Mouse (Mus musculus) ES-E14 (cell line): ENCODE results near the gene Mctp2. TPM values are rescaled to one million over a fixed set of nuclear protein-coding genes. Genes with fewer than 3 reads are reported as not detected.

Source experiments
- DNase-seq: peaks from one replicate; pipeline ENCODE4 v3.0.0-alpha.2; 2013; ENCODE audit warnings: low read depth, low spot score
- H3K27ac ChIP-seq: 2 replicates; pipeline ENCODE4 v1.5.1; 2012; ENCODE audit warnings: low read depth, mild to moderate bottlenecking, low read length, moderate library complexity, mixed read lengths; ENCODE audit not compliant: poor library complexity, insufficient read depth, severe bottlenecking
- H3K36me3 ChIP-seq: 2 replicates; pipeline ENCODE4 v1.6.1; 2012; ENCODE audit warnings: mild to moderate bottlenecking, low read length, moderate library complexity, mixed read lengths; ENCODE audit not compliant: control insufficient read depth, poor library complexity, insufficient read depth, severe bottlenecking
- H3K4me1 ChIP-seq, 2 experiments: fragments of 150-350 bp in 1 of 2; sonication (generic) in 1 of 2; 2 replicates each; pipeline ENCODE4 v1.6.1; 2012; ENCODE audit warnings: low read length in 2 of 2, mild to moderate bottlenecking in 1 of 2, mixed read lengths in 1 of 2; ENCODE audit not compliant: control insufficient read depth in 2 of 2, insufficient read depth in 2 of 2, poor library complexity in 1 of 2
- H3K4me3 ChIP-seq, 2 experiments: fragments of 150-350 bp in 1 of 2; sonication (generic) in 1 of 2; 2 replicates each; pipeline ENCODE4 v1.5.1; 2012; ENCODE audit warnings: low read length in 2 of 2, low read depth in 1 of 2, mild to moderate bottlenecking in 1 of 2, mixed read lengths in 1 of 2; ENCODE audit not compliant: insufficient read depth in 1 of 2, poor library complexity in 1 of 2, severe bottlenecking in 1 of 2
- H3K9ac ChIP-seq: 2 replicates; pipeline ENCODE4 v1.6.1; 2012; ENCODE audit warnings: low read depth, mild to moderate bottlenecking, low read length, mixed read lengths; ENCODE audit not compliant: poor library complexity, insufficient read depth, severe bottlenecking
- H3K9me3 ChIP-seq: fragments of 150-350 bp; sonication (generic); 2 replicates; pipeline ENCODE4 v1.6.1; 2012; ENCODE audit warnings: low read depth, mild to moderate bottlenecking, low read length; ENCODE audit not compliant: control insufficient read depth, insufficient read depth
- CHD2 ChIP-seq: IDR thresholded peaks from 2 replicates; pipeline ENCODE4 v1.6.1; 2014; ENCODE audit warnings: mild to moderate bottlenecking, low read depth, low read length, inconsistent platforms
- HCFC1 ChIP-seq: IDR thresholded peaks from 2 replicates; pipeline ENCODE4 v1.6.1; 2012; ENCODE audit warnings: low read length, inconsistent platforms, borderline replicate concordance; ENCODE audit not compliant: insufficient read depth
- MAFK ChIP-seq: IDR thresholded peaks from 2 replicates; pipeline ENCODE4 v1.6.1; 2014; ENCODE audit warnings: mild to moderate bottlenecking, low read depth, low read length, inconsistent platforms; ENCODE audit not compliant: insufficient read depth
- ZC3H11A ChIP-seq: IDR thresholded peaks from 2 replicates; pipeline ENCODE4 v1.6.1; 2012; ENCODE audit warnings: low read depth, mild to moderate bottlenecking, inconsistent platforms, low read length, borderline replicate concordance
- ZNF384 ChIP-seq: IDR thresholded peaks from 2 replicates; pipeline ENCODE4 v1.6.1; 2012; ENCODE audit warnings: low read depth, low read length, inconsistent platforms
- in situ Hi-C, 2 experiments: fragments of 600-800 bp; cut with MboI; formaldehyde crosslinking; loops; one replicate each; pipeline ENCODE4 v1.15.1; 2025; ENCODE audit warnings: low sequenced_read_pairs in 2 of 2, inconsistent platforms in 1 of 2; ENCODE audit not compliant: unreplicated experiment in 2 of 2
- total RNA-seq: library from RNA; depleted of rRNA; stranded (reverse); fragments of 300-350 nt; gene quantifications from 2 replicates; pipeline ENCODE4 v1.2.3, GENCODE M21; 2012

The Mctp2 gene
- total RNA-seq, 1 experiment, result 6.2 TPM

DNA sequence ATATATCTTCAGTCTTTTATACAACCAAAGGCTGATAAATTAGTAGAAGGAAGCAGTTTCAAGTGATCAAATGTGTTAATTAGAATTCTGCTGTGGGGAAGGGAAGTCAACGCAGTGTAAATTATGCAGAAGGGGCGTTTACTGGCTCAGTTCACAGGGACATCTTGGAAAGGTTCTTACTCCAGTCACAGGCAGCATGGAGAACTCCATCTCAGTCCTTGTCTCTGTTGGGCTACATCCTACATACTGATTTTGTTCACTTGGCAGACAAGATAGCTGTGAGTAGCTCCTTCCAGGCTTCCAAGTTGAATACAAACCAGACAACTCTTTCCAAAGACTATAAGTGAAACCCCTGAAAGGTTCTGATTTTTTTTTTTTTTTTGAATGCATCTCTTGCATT lies 254.6 kb downstream of the Mctp2 start:
- H3K36me3 ChIP-seq, result no peaks in the 10 kb centered on the region
- TF ChIP-seq HCFC1, result no peak
- TF ChIP-seq ZNF384, result no peak
- H3K9me3 ChIP-seq, result no peaks in the 10 kb centered on the region
- no peak overlapping the region for H3K9ac ChIP-seq
- no peaks in the 10 kb centered on the region for H3K4me1 ChIP-seq
- in situ Hi-C loops, result no loop called here
- no peak overlapping the region for H3K4me3 ChIP-seq
- DNase-seq, result no peak
- H3K27ac ChIP-seq, result no peak overlapping the region

DNA sequence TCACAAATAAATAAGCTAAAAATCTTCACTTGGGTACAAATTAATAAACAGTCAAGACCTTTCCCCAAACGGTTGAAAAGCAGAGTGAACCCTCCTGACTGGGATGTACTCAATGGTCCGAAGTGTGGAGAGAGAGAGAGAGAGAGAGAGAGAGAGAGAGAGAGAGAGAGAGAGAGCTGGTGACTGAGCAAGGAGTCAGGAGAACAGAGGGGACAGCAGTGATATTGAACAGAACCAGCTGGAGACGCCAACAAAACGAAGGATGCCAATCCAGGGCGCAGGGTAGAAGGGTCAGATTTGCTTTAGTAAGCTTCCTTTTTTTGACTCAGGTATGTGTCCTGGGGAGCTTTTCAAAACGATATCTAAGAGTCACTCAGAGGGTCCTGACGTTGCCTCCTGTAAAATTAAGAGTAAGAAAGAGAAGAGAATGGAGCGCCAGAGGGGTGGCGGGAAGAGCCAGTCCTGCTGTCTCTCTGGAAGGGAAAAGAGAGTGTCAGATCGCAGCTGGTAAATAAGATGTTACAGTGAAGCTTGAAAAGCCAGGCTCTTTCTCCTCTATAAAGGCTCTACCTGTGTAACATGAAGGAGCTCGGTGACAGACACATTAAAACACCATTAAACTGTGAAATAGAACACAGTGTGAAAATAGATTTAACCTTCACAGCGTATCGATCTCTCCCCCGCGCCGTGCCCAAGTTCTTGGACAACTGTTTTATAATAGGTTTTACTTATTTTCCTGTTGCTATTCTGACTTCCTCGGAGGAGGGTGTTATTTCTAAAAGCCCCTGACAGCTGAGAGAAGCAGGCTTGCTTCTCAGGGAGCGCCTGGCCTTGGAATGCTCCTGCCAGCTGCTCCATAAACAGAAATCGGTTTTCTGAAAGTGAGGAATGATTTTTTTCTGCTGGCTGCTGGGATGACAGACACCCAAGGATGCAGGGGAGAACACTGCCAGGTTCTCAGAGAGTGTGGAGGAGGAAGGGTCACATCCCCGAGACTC lies 258.5 kb downstream of the Mctp2 start:
- in situ Hi-C loops, result no loop called here
- Histone ChIP-seq H3K9ac (no peak overlapping the region), H3K4me1 (no peaks in the 10 kb centered on the region), H3K36me3 (no peaks in the 10 kb centered on the region), H3K9me3 (no peaks in the 10 kb centered on the region), H3K27ac (no peak overlapping the region), H3K4me3 (no peak overlapping the region)
- TF ChIP-seq CHD2, result no peak
- TF ChIP-seq ZNF384, result no peak
- no peak for TF ChIP-seq HCFC1
- no peak for TF ChIP-seq ZC3H11A
- TF ChIP-seq MAFK, result no peak
- DNase-seq, result no peak
